In the genomic region with DNA sequence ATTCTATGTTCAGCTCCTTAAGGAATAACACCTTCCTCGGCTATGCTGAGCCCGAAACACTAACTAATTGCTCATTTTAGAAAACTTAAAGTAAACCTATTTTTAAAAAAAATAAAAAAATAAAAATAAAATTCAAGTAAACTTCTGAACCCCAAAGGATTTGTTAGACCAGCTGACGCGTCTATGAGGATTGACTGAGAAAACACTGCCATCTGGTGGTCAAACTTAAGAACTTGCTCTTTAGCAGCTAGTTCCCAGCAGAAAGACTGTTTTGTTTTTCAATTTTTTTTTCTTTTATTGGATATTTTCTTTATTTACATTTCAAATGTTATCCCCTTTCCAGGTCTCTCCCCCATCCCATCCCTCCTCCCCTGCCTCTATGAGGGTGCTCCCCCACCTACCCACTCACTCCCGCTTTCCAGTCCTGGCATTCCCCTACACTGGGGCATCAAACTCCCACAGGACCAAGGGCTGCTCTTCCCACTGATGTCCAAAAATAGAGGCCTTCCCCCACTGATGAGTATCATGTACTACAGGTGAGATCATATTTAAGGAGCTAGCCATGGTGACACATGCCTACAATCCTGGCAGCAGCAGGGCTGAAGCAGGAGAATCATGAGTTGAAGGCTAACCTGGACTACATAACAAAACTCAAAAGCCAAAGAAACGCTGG, we compare ENCODE assay signal across 8 mouse cellular contexts. TPM values are rescaled to one million over a fixed set of nuclear protein-coding genes. Genes with fewer than 3 reads are reported as not detected.
A peak's percentile ranks its signal among the peaks of the same experiment; 100 is the strongest.
DNase-seq lines count a peak whose midpoint lies in the region; ATAC-seq lines count a peak whose summit lies in the region.

No protein-coding gene starts in this region.

- H3K9me3 ChIP-seq in midbrain, embryonic 14.5 days (ENCODE audit: control insufficient read depth, low read length) = no peaks in the 10 kb centered on the region

- H3K4me1 ChIP-seq in midbrain, embryonic 14.5 days (ENCODE audit: control insufficient read depth, insufficient read depth, low read length) = no peaks in the 10 kb centered on the region

- no peak overlapping the region for H3K4me2 ChIP-seq in midbrain, embryonic 14.5 days (ENCODE audit: low read length)

- 0 out of 2 replicates have a peak, but pooled peaks have one; percentile 69 for ATAC-seq in frontal cortex, adult (ENCODE audit: low TSS enrichment)
- peak; percentile 50; the same call in 1 of the 2 replicates for ATAC-seq in midbrain, embryonic 14.5 days (ENCODE audit: low FRiP score, low TSS enrichment)
- no peak for ATAC-seq in megakaryocyte-erythroid progenitor cell, adult 5-6 weeks (replicated peaks; ENCODE audit: low FRiP score, low TSS enrichment, poor library complexity, severe bottlenecking)

- no peak overlapping the region for H3K27ac ChIP-seq in midbrain, embryonic 14.5 days (replicated peaks; ENCODE audit: low read depth, low read length)

- H3K4me3 ChIP-seq in midbrain, embryonic 14.5 days (replicated peaks; ENCODE audit: low read depth, low read length) = no peak overlapping the region

- WGBS in midbrain, embryonic 14.5 days = 26% methylated on average over 6 of the region's 6 CpGs

- H3K9ac ChIP-seq in midbrain, embryonic 14.5 days (replicated peaks; ENCODE audit: low read length) = no peak overlapping the region

- H3K27me3 ChIP-seq in midbrain, embryonic 14.5 days (ENCODE audit: control insufficient read depth, insufficient read depth, low read length) = no peaks in the 10 kb centered on the region

- no peaks in the 10 kb centered on the region for H3K36me3 ChIP-seq in midbrain, embryonic 14.5 days (ENCODE audit: control insufficient read depth, insufficient read depth, low read length)

- no peak for DNase-seq in frontal cortex, postnatal 10 days (ENCODE audit: low spot score in 2 of 2)
- peak; percentile 18 for DNase-seq in thymus, postnatal 14 days
- DNase-seq in thymus, postnatal 25 days = no peak
- DNase-seq in forelimb bud, embryonic 11.5 days (ENCODE audit: low read depth, low spot score) = peak; percentile 51
- peak; percentile 88 for DNase-seq in midbrain, embryonic 14.5 days
- DNase-seq in adrenal gland, postnatal 25 days = no peak

RNA-seq across cellular contexts. Expression of gene Saxo1, which starts 3.0 kb away (rescaled TPM):
- polyA plus RNA-seq in midbrain, embryonic 14.5 days (2014; fragmentation: Nextera tagmentation; extraction: Ambion mirVana) = not detected in 2 replicates
- not detected in 2 replicates for total RNA-seq in adrenal gland, postnatal 25 days (2021)
- not detected in 2 replicates for total RNA-seq in megakaryocyte-erythroid progenitor cell, adult 5-6 weeks (2014; fragmentation: Nextera tagmentation)
- not detected in 2 replicates for total RNA-seq in megakaryocyte-erythroid progenitor cell, adult 5-6 weeks (2017)

RNA-seq across cellular contexts. Expression of gene Rraga, which starts 20.3 kb away (rescaled TPM):
- polyA plus RNA-seq in midbrain, embryonic 14.5 days (2014; fragmentation: Nextera tagmentation; extraction: Ambion mirVana) = 159 and 192 TPM in 2 replicates
- 83.6 and 96.5 TPM in 2 replicates for total RNA-seq in adrenal gland, postnatal 25 days (2021)
- total RNA-seq in megakaryocyte-erythroid progenitor cell, adult 5-6 weeks (2014; fragmentation: Nextera tagmentation) = 26.8 and 36.0 TPM in 2 replicates
- 6.0 and 11.4 TPM in 2 replicates for total RNA-seq in megakaryocyte-erythroid progenitor cell, adult 5-6 weeks (2017)

RNA-seq across cellular contexts. Expression of gene Haus6, which starts 56.7 kb away (rescaled TPM):
- 6.2 and 9.8 TPM in 2 replicates for polyA plus RNA-seq in midbrain, embryonic 14.5 days (2014; fragmentation: Nextera tagmentation; extraction: Ambion mirVana)
- total RNA-seq in adrenal gland, postnatal 25 days (2021) = 9.4 and 12.0 TPM in 2 replicates
- total RNA-seq in megakaryocyte-erythroid progenitor cell, adult 5-6 weeks (2014; fragmentation: Nextera tagmentation) = 29.5 and 37.0 TPM in 2 replicates
- total RNA-seq in megakaryocyte-erythroid progenitor cell, adult 5-6 weeks (2017) = 34.7 and 35.2 TPM in 2 replicates

Comparison
In these comparisons a context has a peak if more than half of its experiments do, and no peak if none do; other contexts are left out.
1. DNase-seq: peak in thymus, postnatal 14 days (single experiment), forelimb bud, embryonic 11.5 days (single experiment) and midbrain, embryonic 14.5 days (single experiment); none in frontal cortex, postnatal 10 days (0 of 2), thymus, postnatal 25 days (single experiment) and adrenal gland, postnatal 25 days (single experiment).